Mouse (Mus musculus) CD4-positive, CD25-positive, alpha-beta regulatory T cell, adult 2 months (primary cell): ENCODE data around the gene Cnot11.

Experiments
- DNase-seq: peaks from one replicate; pipeline ENCODE4 v3.0.0-alpha.2; 2012; ENCODE audit warnings: low read depth, low spot score

The Cnot11 gene

GRCm38 (mm10) chr1:39535515-39536311 is 921 bp downstream of the Cnot11 start:
- DNase-seq, result peak; percentile 98

- DNase-seq, result no peak
Measured at GRCm38 (mm10) chr1:39536701-39537100, 1.9 kb downstream of the Cnot11 start.

GRCm38 (mm10) chr1:39537631-39538380 is 3.0 kb downstream of the Cnot11 start:
- no peak for DNase-seq

GRCm38 (mm10) chr1:39540592-39540991 is 5.8 kb downstream of the Cnot11 start:
- no peak for DNase-seq

- DNase-seq, result no peak
Measured at GRCm38 (mm10) chr1:39545589-39545988, 10.8 kb downstream of the Cnot11 start.

- no peak for DNase-seq
Measured at GRCm38 (mm10) chr1:39546160-39546866, 11.5 kb downstream of the Cnot11 start.

GRCm38 (mm10) chr1:39547238-39547637 is 12.4 kb downstream of the Cnot11 start:
- DNase-seq, result no peak

- no peak for DNase-seq
Measured at GRCm38 (mm10) chr1:39549831-39550230, 15.0 kb downstream of the Cnot11 start.

- DNase-seq, result peak; percentile 57
Measured at GRCm38 (mm10) chr1:39555556-39556415, 21.0 kb downstream of the Cnot11 start.

- peak; percentile 70 for DNase-seq
Measured at GRCm38 (mm10) chr1:39559009-39559408, 24.2 kb downstream of the Cnot11 start.

- DNase-seq, result no peak
Measured at GRCm38 (mm10) chr1:39561920-39562319, 27.1 kb downstream of the Cnot11 start.

- no peak for DNase-seq
Measured at GRCm38 (mm10) chr1:39563161-39563560, 28.4 kb downstream of the Cnot11 start.

- DNase-seq, result no peak
Measured at GRCm38 (mm10) chr1:39564603-39565002, 29.8 kb downstream of the Cnot11 start.

- DNase-seq, result no peak
Measured at GRCm38 (mm10) chr1:39568079-39568478, 33.3 kb downstream of the Cnot11 start.

- DNase-seq, result no peak
Measured at GRCm38 (mm10) chr1:39571653-39572052, 36.9 kb downstream of the Cnot11 start.

GRCm38 (mm10) chr1:39573890-39574289 is 39.1 kb downstream of the Cnot11 start:
- no peak for DNase-seq

- peak; percentile 57 for DNase-seq
Measured at GRCm38 (mm10) chr1:39575778-39576375, 41.1 kb downstream of the Cnot11 start.

GRCm38 (mm10) chr1:39576431-39577243 is 41.8 kb downstream of the Cnot11 start:
- DNase-seq, result peak; percentile 78

GRCm38 (mm10) chr1:39577253-39577705 is 42.5 kb downstream of the Cnot11 start, which contains the start of gene Rnf149:
Rnf149 (minus strand) TSS chr1:39577405.
- peak; percentile 98 for DNase-seq

GRCm38 (mm10) chr1:39578446-39578845 is 43.7 kb downstream of the Cnot11 start:
- no peak for DNase-seq
